Mouse (Mus musculus) left cerebral cortex, adult 18-20 months (tissue): Measurements from ENCODE around the gene Speer1. TPM values are rescaled to one million over a fixed set of nuclear protein-coding genes. Genes with fewer than 3 reads are reported as not detected.
"Not testable (repeated sequence)": the region's sequence is repeated elsewhere in the genome, so short reads cannot be mapped to it uniquely, and the experiment has no call there.

Experiments used
- DNase-seq, 2 experiments: peaks; one replicate each; pipeline ENCODE4 v3.0.0; 2021 to 2022; ENCODE audit warnings: low spot score in 2 of 2, mixed read lengths in 1 of 2
- long read RNA-seq, 2 experiments: library from polyadenylated mRNA; stranded (forward); transcript quantifications; one replicate each; pipeline ENCODE4 v2.0.0; 2021
- total RNA-seq, 2 experiments: library from RNA; stranded (reverse); gene quantifications; 2 replicates each; pipeline ENCODE4 v1.2.3; 2021

The Speer1 gene
- total RNA-seq: not detected
- long read RNA-seq, experiment 1: 0 reads
- long read RNA-seq, experiment 2: 0 reads

GRCm38 (mm10) chr5:11341216-11341615 is at the start of gene Speer1:
Speer1 (plus strand) TSS chr5:11341516.
- not testable (repeated sequence) for DNase-seq

Other genes with a start within 250 kb of the Speer1 start
- not detected for gene Gm8879, start 213.9 kb upstream of the Speer1 start, total RNA-seq
- gene Gm5861, start 158.4 kb upstream of the Speer1 start, total RNA-seq: not detected
- gene Gm8890, start 85.5 kb upstream of the Speer1 start, total RNA-seq: not detected
- not detected for gene Gm8897, start 74.9 kb downstream of the Speer1 start, total RNA-seq
- gene Gm8906, start 161.2 kb downstream of the Speer1 start, total RNA-seq: not detected